Mouse (Mus musculus) ES-Bruce4 (cell line): ENCODE data around the gene Ints6l. TPM values are rescaled to one million over a fixed set of nuclear protein-coding genes. Genes with fewer than 3 reads are reported as not detected.

Experiments used
- H3K27ac ChIP-seq: 2 replicates; pipeline ENCODE4 v1.5.1; 2012; ENCODE audit warnings: low read length, inconsistent platforms; ENCODE audit not compliant: insufficient read depth
- H3K27me3 ChIP-seq: 2 replicates; pipeline ENCODE4 v1.6.1; 2012; ENCODE audit warnings: mild to moderate bottlenecking, low read length, inconsistent platforms; ENCODE audit not compliant: control insufficient read depth, poor library complexity, insufficient read depth, severe bottlenecking
- H3K36me3 ChIP-seq: 2 replicates; pipeline ENCODE4 v1.6.1; 2012; ENCODE audit warnings: inconsistent platforms, mild to moderate bottlenecking, low read length, moderate library complexity; ENCODE audit not compliant: control insufficient read depth, poor library complexity, insufficient read depth, severe bottlenecking
- H3K4me1 ChIP-seq: one replicate; pipeline ENCODE4 v1.8.1; 2011; ENCODE audit warnings: low read length; ENCODE audit not compliant: control insufficient read depth, insufficient read depth
- H3K4me3 ChIP-seq: 2 replicates; pipeline ENCODE4 v1.5.1; 2011; ENCODE audit warnings: low read depth, mild to moderate bottlenecking, low read length
- H3K9ac ChIP-seq: 2 replicates; pipeline ENCODE4 v1.6.1; 2012; ENCODE audit warnings: low read depth, mild to moderate bottlenecking, inconsistent platforms; ENCODE audit not compliant: poor library complexity, severe bottlenecking
- H3K9me3 ChIP-seq: replicated peaks from 2 replicates; pipeline ENCODE4 v1.6.1; 2012; ENCODE audit warnings: mild to moderate bottlenecking, low read length, inconsistent platforms; ENCODE audit not compliant: control insufficient read depth, poor library complexity, insufficient read depth, severe bottlenecking
- CTCF ChIP-seq: IDR thresholded peaks from one replicate; pipeline ENCODE4 v1.8.1; 2011; ENCODE audit warnings: low read depth, low read length
- EP300 ChIP-seq: IDR thresholded peaks from 2 replicates; pipeline ENCODE4 v1.6.1; 2011; ENCODE audit warnings: low read depth, low read length; ENCODE audit not compliant: insufficient read depth
- POLR2A ChIP-seq: IDR thresholded peaks from one replicate; pipeline ENCODE4 v1.8.1; 2011; ENCODE audit warnings: low read length; ENCODE audit not compliant: insufficient read depth
- polyA plus RNA-seq: library from polyadenylated mRNA; stranded (reverse); fragments of >200 nt; gene quantifications from 2 replicates; pipeline ENCODE4 v1.2.4, GENCODE M21; 2011; ENCODE audit warnings: low read depth; ENCODE audit not compliant: missing spikeins, insufficient read depth, insufficient read length

The Ints6l gene
- polyA plus RNA-seq, 1 experiment: 11.1 TPM

- H3K4me1 ChIP-seq: no peaks in the 10 kb centered on the region
- TF ChIP-seq POLR2A (no peak), CTCF (no peak), EP300 (no peak)
- no peaks in the 10 kb centered on the region for H3K36me3 ChIP-seq
- H3K9me3 ChIP-seq: no peaks in the 10 kb centered on the region
- H3K27me3 ChIP-seq: no peaks in the 10 kb centered on the region
- no peak overlapping the region for H3K4me3 ChIP-seq
- H3K9ac ChIP-seq: no peak overlapping the region
- H3K27ac ChIP-seq: no peak overlapping the region
Measured at GRCm38 (mm10) chrX:56553584-56553983, 98.9 kb downstream of the Ints6l start.

Other genes starting within 250 kb of the Ints6l start
- not detected in 2 replicates for gene Gm773, start 242.0 kb upstream of the Ints6l start, polyA plus RNA-seq
- 4.4 and 6.2 TPM in 2 replicates for gene Zfp449, start 108.5 kb upstream of the Ints6l start, polyA plus RNA-seq
- gene Smim10l2a, start 80.3 kb upstream of the Ints6l start, polyA plus RNA-seq: 3.3 and 3.5 TPM in 2 replicates
- 2.4 TPM in 1 of 2 replicates, not detected in the other for gene Gm2174, start 6.9 kb upstream of the Ints6l start, polyA plus RNA-seq
- not detected in 2 replicates for gene Gm10477, start 69.9 kb downstream of the Ints6l start, polyA plus RNA-seq
- 1.1 TPM in 1 of 2 replicates, not detected in the other for gene Gm648, start 94.7 kb downstream of the Ints6l start, polyA plus RNA-seq
- 21.0 and 21.1 TPM in 2 replicates for gene Mmgt1, start 143.2 kb downstream of the Ints6l start, polyA plus RNA-seq
- gene Slc9a6, start 154.9 kb downstream of the Ints6l start, polyA plus RNA-seq: 9.9 and 10.0 TPM in 2 replicates